Mouse (Mus musculus) layer of hippocampus, adult 2 months (tissue): ENCODE data around the gene BC055324. TPM values are rescaled to one million over a fixed set of nuclear protein-coding genes. Genes with fewer than 3 reads are reported as not detected.

ENCODE experiments used
- DNase-seq, 2 experiments: peaks; one replicate each; pipeline ENCODE4 v3.0.0; 2022; ENCODE audit warnings: low spot score in 2 of 2
- H3K27ac ChIP-seq: fragments of 200-600 bp; 2 replicates; pipeline ENCODE4 v1.8.1; 2022
- H3K4me3 ChIP-seq: fragments of 200-600 bp; 2 replicates; pipeline ENCODE4 v1.8.1; 2022; ENCODE audit warnings: mild to moderate bottlenecking
- CTCF ChIP-seq: fragments of 200-600 bp; conservative IDR thresholded peaks from 2 replicates; pipeline ENCODE4 v1.8.1; 2022; ENCODE audit warnings: antibody characterized with exemption, mild to moderate bottlenecking, moderate library complexity
- total RNA-seq, 2 experiments: library from RNA; stranded (reverse); gene quantifications; 2 replicates each; pipeline ENCODE4 v1.2.3; 2021

The BC055324 gene
- total RNA-seq, 2 experiments from 2014 or later = 0.66 to 0.95 TPM

- peak overlapping the region; percentile 97 for H3K27ac ChIP-seq
- H3K4me3 ChIP-seq = peak overlapping the region; percentile 71
- DNase-seq = peak; percentile 82
- peak; percentile 14; the same call in 1 of the 2 replicates for TF ChIP-seq CTCF
Measured at GRCm38 (mm10) chr1:163929636-163930457, 64.7 kb downstream of the BC055324 start.

GRCm38 (mm10) chr1:163928846-163929245 lies 65.8 kb downstream of the BC055324 start, which contains the start of gene Scyl3:
Gene Scyl3, plus strand, starts transcription at chr1:163929100.
- DNase-seq = no peak
- Histone ChIP-seq H3K4me3 (peak within 1 kb of the TSS; percentile 71), H3K27ac (peak within 1 kb of the TSS; percentile 97)
- no peak for TF ChIP-seq CTCF

- no peak overlapping the region for H3K27ac ChIP-seq
- DNase-seq = peak in 1 of 2 experiments; percentile 15
- no peak overlapping the region for H3K4me3 ChIP-seq
- TF ChIP-seq CTCF = no peak
Measured at GRCm38 (mm10) chr1:163924093-163924492, 70.5 kb downstream of the BC055324 start.

GRCm38 (mm10) chr1:163917349-163918160 lies 77.0 kb downstream of the BC055324 start:
- no peak overlapping the region for H3K27ac ChIP-seq
- TF ChIP-seq CTCF = no peak
- no peak for DNase-seq
- H3K4me3 ChIP-seq = no peak overlapping the region

- DNase-seq = no peak
- no peak overlapping the region for H3K27ac ChIP-seq
- no peak for TF ChIP-seq CTCF
- no peak overlapping the region for H3K4me3 ChIP-seq
Measured at GRCm38 (mm10) chr1:163911981-163912380, 82.6 kb downstream of the BC055324 start.

GRCm38 (mm10) chr1:163910785-163911184 lies 83.8 kb downstream of the BC055324 start:
- no peak overlapping the region for H3K27ac ChIP-seq
- no peak overlapping the region for H3K4me3 ChIP-seq
- no peak for DNase-seq
- no peak for TF ChIP-seq CTCF

GRCm38 (mm10) chr1:163910343-163910742 lies 84.3 kb downstream of the BC055324 start:
- H3K27ac ChIP-seq = no peak overlapping the region
- no peak overlapping the region for H3K4me3 ChIP-seq
- peak; percentile 14 to 46 for DNase-seq
- TF ChIP-seq CTCF = peak; percentile 88

- no peak for TF ChIP-seq CTCF
- H3K4me3 ChIP-seq = no peak overlapping the region
- DNase-seq = no peak
Measured at GRCm38 (mm10) chr1:163908389-163908788, 86.2 kb downstream of the BC055324 start.

GRCm38 (mm10) chr1:163907007-163907811 lies 87.4 kb downstream of the BC055324 start:
- no peak overlapping the region for H3K4me3 ChIP-seq
- no peak for DNase-seq

More at GRCm38 (mm10) chr1:163908389-163908788, 86.2 kb downstream of the BC055324 start:
- H3K27ac ChIP-seq = no peak overlapping the region

GRCm38 (mm10) chr1:163903411-163903810 lies 91.2 kb downstream of the BC055324 start:
- no peak for TF ChIP-seq CTCF
- H3K27ac ChIP-seq = no peak overlapping the region
- no peak overlapping the region for H3K4me3 ChIP-seq
- DNase-seq = no peak

More at GRCm38 (mm10) chr1:163907007-163907811, 87.4 kb downstream of the BC055324 start:
- no peak for TF ChIP-seq CTCF
- no peak overlapping the region for H3K27ac ChIP-seq

GRCm38 (mm10) chr1:163900168-163900567 lies 94.4 kb downstream of the BC055324 start:
- DNase-seq = no peak
- no peak for TF ChIP-seq CTCF
- Histone ChIP-seq H3K4me3 (no peak overlapping the region), H3K27ac (no peak overlapping the region)

- H3K4me3 ChIP-seq = no peak overlapping the region
- TF ChIP-seq CTCF = no peak
- no peak for DNase-seq
- no peak overlapping the region for H3K27ac ChIP-seq
Measured at GRCm38 (mm10) chr1:163899575-163899974, 95.0 kb downstream of the BC055324 start.

GRCm38 (mm10) chr1:163898291-163898764 lies 96.3 kb downstream of the BC055324 start:
- TF ChIP-seq CTCF = no peak
- H3K27ac ChIP-seq = no peak overlapping the region
- no peak for DNase-seq
- H3K4me3 ChIP-seq = no peak overlapping the region

Other genes starting within 250 kb of the BC055324 start
- gene Kifap3, start 215.2 kb downstream of the BC055324 start, total RNA-seq = 100 to 1,000 TPM; 168 to 180 TPM
- 10 to 100 TPM; 22.1 to 22.9 TPM for gene Scyl3, start 65.7 kb downstream of the BC055324 start, total RNA-seq
- gene Mettl18, start 93 bp upstream of the BC055324 start, total RNA-seq = 1 to 10 TPM; 6.9 to 7.8 TPM
- gene Sele, start 53.4 kb upstream of the BC055324 start, total RNA-seq = not detected
- under 1 TPM in 1 of 2 experiments, not detected in 1; 0.07 TPM for gene Sell, start 67.2 kb upstream of the BC055324 start, total RNA-seq
- not detected for gene Selp, start 120.5 kb upstream of the BC055324 start, total RNA-seq
- under 1 TPM; 0.37 to 0.92 TPM for gene F5, start 157.0 kb upstream of the BC055324 start, total RNA-seq